ENCODE assay signal across 28 mouse cellular contexts in genomic region chr6:116419699-116420098, GRCm38 (mm10). TPM values are rescaled to one million over a fixed set of nuclear protein-coding genes. Genes with fewer than 3 reads are reported as not detected.
DNase-seq lines count a peak whose midpoint lies in the region; ATAC-seq and TF ChIP-seq lines count a peak whose summit lies in the region.
"Had no signal": no experiment of that assay in that cellular context is flagged by ENCODE, and none has a peak within 500 bp of the region (broad histone marks: within the 10 kb centered on the region; RNA-seq: fewer than 3 reads in every experiment).

No protein-coding gene starts in this region.

- no peak for TF ChIP-seq EP300 in stomach, postnatal 0 days (optimal IDR thresholded peaks at IDR 0.05)

- ATAC-seq in stomach, embryonic 16.5 days (ENCODE audit: insufficient read depth, low FRiP score), result 0 out of 2 replicates have a peak, but pooled peaks have one; percentile 14
- no peak for ATAC-seq in stomach, postnatal 0 days (ENCODE audit: low FRiP score, low TSS enrichment)
- ATAC-seq: activated CD4-positive, CD25-positive, alpha-beta regulatory T cell, adult 4 months; CD4-positive, CD25-positive, alpha-beta regulatory T cell, adult 4 months; forebrain, embryonic 13.5 days; forebrain, embryonic 15.5 days; forebrain, postnatal 0 days; Patski had no signal

- no peak overlapping the region for H3K4me2 ChIP-seq in stomach, embryonic 16.5 days (ENCODE audit: low read depth, low read length)
- H3K4me2 ChIP-seq in stomach, postnatal 0 days (replicated peaks; ENCODE audit: low read depth), result no peak overlapping the region
- H3K4me2 ChIP-seq: embryonic facial prominence, embryonic 13.5 days; embryonic facial prominence, embryonic 15.5 days; forebrain, embryonic 13.5 days; forebrain, embryonic 15.5 days had no signal

- H3K4me1 ChIP-seq in stomach, embryonic 16.5 days (ENCODE audit: control insufficient read depth, insufficient read depth, low read length), result no peaks in the 10 kb centered on the region
- H3K4me1 ChIP-seq in stomach, postnatal 0 days (replicated peaks; ENCODE audit: control insufficient read depth, insufficient read depth), result no peaks in the 10 kb centered on the region
- H3K4me1 ChIP-seq: embryonic facial prominence, embryonic 13.5 days; embryonic facial prominence, embryonic 15.5 days; forebrain, embryonic 13.5 days; forebrain, embryonic 15.5 days had no signal

- H3K27me3 ChIP-seq in stomach, embryonic 16.5 days (ENCODE audit: control insufficient read depth, insufficient read depth, low read length), result no peaks in the 10 kb centered on the region
- H3K27me3 ChIP-seq in stomach, postnatal 0 days (ENCODE audit: control insufficient read depth, insufficient read depth, low read length), result no peaks in the 10 kb centered on the region
- H3K27me3 ChIP-seq: CH12.LX; embryonic facial prominence, embryonic 13.5 days; embryonic facial prominence, embryonic 15.5 days; forebrain, embryonic 13.5 days; forebrain, embryonic 15.5 days had no signal

- no peaks in the 10 kb centered on the region for H3K9me3 ChIP-seq in stomach, embryonic 16.5 days (replicated peaks; ENCODE audit: control insufficient read depth, low read length)
- no peaks in the 10 kb centered on the region for H3K9me3 ChIP-seq in stomach, postnatal 0 days (ENCODE audit: control insufficient read depth, low read length)
- H3K9me3 ChIP-seq: embryonic facial prominence, embryonic 13.5 days; embryonic facial prominence, embryonic 15.5 days; forebrain, embryonic 13.5 days; forebrain, embryonic 15.5 days; G1E had no signal

- 64% methylated on average over 6 of the region's 6 CpGs for WGBS in stomach, embryonic 16.5 days
- WGBS in stomach, postnatal 0 days, result 54% methylated on average over 6 of the region's 6 CpGs

- no peak overlapping the region for H3K4me3 ChIP-seq in stomach, embryonic 16.5 days (replicated peaks; ENCODE audit: low read length)
- no peak overlapping the region for H3K4me3 ChIP-seq in stomach, postnatal 0 days (ENCODE audit: low read depth, low read length)
- H3K4me3 ChIP-seq: embryonic facial prominence, embryonic 13.5 days; embryonic facial prominence, embryonic 15.5 days; erythroblast, embryonic 14.5 days; forebrain, embryonic 13.5 days; forebrain, embryonic 15.5 days had no signal

- H3K36me3 ChIP-seq in stomach, embryonic 16.5 days (ENCODE audit: control insufficient read depth, insufficient read depth, low read length), result no peaks in the 10 kb centered on the region
- no peaks in the 10 kb centered on the region for H3K36me3 ChIP-seq in stomach, postnatal 0 days (ENCODE audit: control insufficient read depth, insufficient read depth, low read length)
- H3K36me3 ChIP-seq: embryonic facial prominence, embryonic 13.5 days; embryonic facial prominence, embryonic 15.5 days; forebrain, embryonic 15.5 days had no signal

- TF ChIP-seq CTCF in stomach, postnatal 0 days (IDR thresholded peaks at IDR 0.05; ENCODE audit: low read depth), result no peak

- no peak overlapping the region for H3K27ac ChIP-seq in stomach, embryonic 16.5 days (ENCODE audit: low read length)
- no peak overlapping the region for H3K27ac ChIP-seq in stomach, postnatal 0 days (replicated peaks)
- H3K27ac ChIP-seq: embryonic facial prominence, embryonic 13.5 days; embryonic facial prominence, embryonic 15.5 days; forebrain, embryonic 13.5 days; forebrain, embryonic 15.5 days had no signal

- no peak overlapping the region for H3K9ac ChIP-seq in stomach, embryonic 16.5 days (ENCODE audit: low read length)
- no peak overlapping the region for H3K9ac ChIP-seq in stomach, postnatal 0 days (ENCODE audit: low read length)
- H3K9ac ChIP-seq: embryonic facial prominence, embryonic 13.5 days; embryonic facial prominence, embryonic 15.5 days; forebrain, embryonic 13.5 days; forebrain, embryonic 15.5 days; forebrain, postnatal 0 days had no signal

- peak; percentile 45 for DNase-seq in heart, adult 11 months
- no peak for DNase-seq in heart, adult 18-20 months
- no peak for DNase-seq in stomach, postnatal 0 days (ENCODE audit: low spot score)
- peak; percentile 66 for DNase-seq in gonadal fat pad, adult 2 months (ENCODE audit: low read depth)
- DNase-seq in spleen, postnatal 10 days (ENCODE audit: low spot score in 2 of 2), result no peak
- DNase-seq: adrenal gland, adult 8-10 months; adrenal gland, postnatal 14 days; adrenal gland, postnatal 36 days; B cell, adult 2 months; cerebellum, adult 11 months; cerebellum, adult 18-20 months; cerebellum, adult 8-10 months; cerebellum, adult 9-11 months; cerebellum, postnatal 14 days; cerebellum, postnatal 36 days; embryo, embryonic 11 days; forebrain, postnatal 0 days had no signal

RNA-seq across cellular contexts. Expression of gene Alox5, which starts 41.3 kb away (rescaled TPM):
- total RNA-seq in heart, adult 18-20 months (2021), result 10 to 100 TPM; 11.8 to 13.9 TPM
- 3.4 and 3.9 TPM in 2 replicates for polyA plus RNA-seq in stomach, embryonic 16.5 days (2015; fragmentation: Nextera tagmentation; extraction: Ambion mirVana)
- 0.45 and 1.3 TPM in 2 replicates for polyA plus RNA-seq in stomach, postnatal 0 days (2015; fragmentation: Nextera tagmentation; extraction: Ambion mirVana)
- polyA plus RNA-seq in gonadal fat pad, adult 2 months (2012; rRNA removed), result 14.0 and 15.1 TPM in 2 replicates
- total RNA-seq: CH12.LX had no signal
- polyA plus RNA-seq: activated CD4-positive, CD25-positive, alpha-beta regulatory T cell, adult 4 months; CD4-positive, CD25-positive, alpha-beta regulatory T cell, adult 4 months; Patski had no signal

Comparison
In these comparisons a context has a peak if more than half of its experiments do, and no peak if none do; other contexts are left out.
1. DNase-seq: peak in heart, adult 11 months (single experiment) and gonadal fat pad, adult 2 months (single experiment); none in heart, adult 18-20 months (0 of 2), stomach, postnatal 0 days (single experiment) and spleen, postnatal 10 days (0 of 2).